Mouse (Mus musculus): ENCODE measurements at regions not wholly inside any gene's neighbourhood (a gene's known extent, or its start where the extent isn't known, plus 50 kb on each side); places are given as distances from the start of the nearest gene placed in this dataset.

DNA sequence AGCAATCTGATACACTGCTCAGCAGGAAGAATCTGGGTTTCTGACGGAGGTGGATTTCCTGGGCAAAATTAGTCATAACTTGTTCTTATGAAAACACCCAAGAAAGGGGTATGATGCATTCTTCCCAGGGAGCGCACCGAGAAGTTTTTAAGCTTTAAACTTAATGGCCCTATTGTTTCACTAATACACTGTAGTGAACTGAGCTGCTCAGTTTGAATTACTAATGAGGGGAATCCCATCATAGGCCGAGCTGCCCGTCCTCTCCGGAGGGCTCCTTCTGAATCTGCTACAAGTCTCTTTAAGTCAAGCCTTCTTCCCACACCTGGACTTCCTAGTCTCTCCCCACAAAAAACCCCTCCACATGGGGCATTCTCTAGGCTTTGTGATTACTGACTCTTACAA lies 91.2 kb downstream of the 1700129C05Rik start:
- no peak for TF ChIP-seq MAX (IDR thresholded peaks at IDR 0.05)
- TF ChIP-seq CTCF (IDR thresholded peaks at IDR 0.05; ENCODE audit: control insufficient read depth, insufficient read depth, insufficient read length): no peak
- TF ChIP-seq MYOD1 (IDR thresholded peaks at IDR 0.05; ENCODE audit: control insufficient read depth, insufficient read length, low read depth): no peak
- no peak for TF ChIP-seq CEBPB (IDR thresholded peaks at IDR 0.05; ENCODE audit: low read depth)
- no peak for TF ChIP-seq FOSL1 (IDR thresholded peaks at IDR 0.05; ENCODE audit: insufficient read depth, low read length, poor library complexity, severe bottlenecking)
- TF ChIP-seq USF1 (IDR thresholded peaks at IDR 0.05; ENCODE audit: low read depth): no peak

Data from C2C12 (cell line).